Comparison of ENCODE assay signal across 10 mouse cellular contexts in the genomic region with DNA sequence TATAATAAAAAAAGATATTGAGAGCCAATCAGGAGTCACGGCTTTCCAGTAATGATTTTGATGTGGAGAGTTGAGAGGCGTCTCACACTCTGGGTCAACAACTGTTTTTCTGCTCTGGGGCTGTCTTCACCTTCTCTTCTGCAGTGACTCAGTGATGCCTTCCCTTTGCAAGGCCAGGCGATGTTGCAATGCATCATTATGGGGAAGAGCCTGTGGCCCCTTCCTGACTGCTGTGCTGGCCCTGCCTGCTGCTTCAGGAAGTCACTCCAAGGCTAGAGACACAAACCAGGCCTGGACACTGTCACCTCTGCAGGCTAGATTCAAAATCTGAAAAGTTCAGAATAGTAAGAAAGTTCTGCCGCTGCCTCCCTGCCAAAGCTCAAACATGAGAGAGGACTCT. TPM values are rescaled to one million over a fixed set of nuclear protein-coding genes. Genes with fewer than 3 reads are reported as not detected.
DNase-seq lines count a peak whose midpoint lies in the region; ATAC-seq lines count a peak whose summit lies in the region.
"Had no signal": no experiment of that assay in that cellular context is flagged by ENCODE, and none has a peak within 500 bp of the region (broad histone marks: within the 10 kb centered on the region; RNA-seq: fewer than 3 reads in every experiment).

No protein-coding gene starts in this region.

- ATAC-seq in hematopoietic stem cell, adult 5-6 weeks (replicated peaks in 1 of 2; ENCODE audit: insufficient read depth in 1 of 2, low FRiP score in 2 of 2, low TSS enrichment in 1 of 2, low read depth in 1 of 2, poor library complexity in 2 of 2, severe bottlenecking in 2 of 2), result peak; percentile 38 to 81; a peak in 1 of 4 replicates
- peak; percentile 85 for ATAC-seq in monocyte, adult 5-6 weeks (replicated peaks; ENCODE audit: insufficient number of reproducible peaks, low FRiP score, low TSS enrichment, poor library complexity, severe bottlenecking)
- ATAC-seq: hindbrain, embryonic 16.5 days; midbrain, embryonic 15.5 days had no signal

- peak; percentile 28 to 75 for DNase-seq in adrenal gland, adult (ENCODE audit: inconsistent age in 2 of 2, low spot score in 1 of 2)
- no peak for DNase-seq in adrenal gland, postnatal 4 days (ENCODE audit: low spot score in 2 of 2)
- DNase-seq in lung, adult 18-20 months, result peak; percentile 41 to 48
- DNase-seq in lung, postnatal 10 days, result no peak
- DNase-seq in retina, embryonic 14.5 days (ENCODE audit: low spot score), result no peak
- DNase-seq in left cerebral cortex, adult 18-20 months (ENCODE audit: low spot score in 2 of 2), result no peak

RNA-seq across cellular contexts. Expression of gene Emilin2, which starts 11.9 kb away (rescaled TPM):
- 10 to 100 TPM; 11.1 to 17.6 TPM for total RNA-seq in adrenal gland, postnatal 4 days (2021)
- 13.1 and 21.3 TPM in 2 replicates for total RNA-seq in hematopoietic stem cell, adult 5-6 weeks (2017)
- 184 to 329 TPM (median 319 TPM) in 3 replicates for total RNA-seq in monocyte, adult 5-6 weeks (2017)
- total RNA-seq in left cerebral cortex, adult 18-20 months (2021), result 1 to 10 TPM; 2.7 to 2.8 TPM

Comparison
In these comparisons a context has a peak if more than half of its experiments do, and no peak if none do; other contexts are left out.
1. DNase-seq: peak in adrenal gland, adult (2 of 2) and lung, adult 18-20 months (2 of 2); none in adrenal gland, postnatal 4 days (0 of 2), lung, postnatal 10 days (single experiment), retina, embryonic 14.5 days (single experiment) and left cerebral cortex, adult 18-20 months (0 of 2).